Mouse (Mus musculus): ENCODE measurements around the gene Nkiras2. TPM values are rescaled to one million over a fixed set of nuclear protein-coding genes. Genes with fewer than 3 reads are reported as not detected.
A peak's percentile ranks its signal among the peaks of the same experiment; 100 is the strongest.
"Not testable (repeated sequence)": the region's sequence is repeated elsewhere in the genome, so short reads cannot be mapped to it uniquely, and the experiment has no call there.

The Nkiras2 gene
- total and polyA plus RNA-seq, 3 experiments, result 32.5 to 59.4 (median 36.0) TPM

GRCm38 (mm10) chr11:100601372-100601771, 17.7 kb upstream of the Nkiras2 start:
- DNase-seq, result no peak

GRCm38 (mm10) chr11:100603155-100603554, 15.9 kb upstream of the Nkiras2 start:
- DNase-seq, result no peak

GRCm38 (mm10) chr11:100603813-100604212, 15.2 kb upstream of the Nkiras2 start:
- no peak for DNase-seq

GRCm38 (mm10) chr11:100604321-100605005, 14.6 kb upstream of the Nkiras2 start:
- peak; percentile 54 for DNase-seq

GRCm38 (mm10) chr11:100605451-100605850, 13.6 kb upstream of the Nkiras2 start:
- no peak for DNase-seq

GRCm38 (mm10) chr11:100607121-100607520, 11.9 kb upstream of the Nkiras2 start:
- no peak for DNase-seq

GRCm38 (mm10) chr11:100608796-100609195, 10.2 kb upstream of the Nkiras2 start:
- no peak for DNase-seq

GRCm38 (mm10) chr11:100609355-100609996, 9.6 kb upstream of the Nkiras2 start:
- no peak for DNase-seq

GRCm38 (mm10) chr11:100609997-100610680, 8.9 kb upstream of the Nkiras2 start:
- DNase-seq, result peak; percentile 54

GRCm38 (mm10) chr11:100611627-100612026, 7.4 kb upstream of the Nkiras2 start:
- DNase-seq, result no peak

- no peak for DNase-seq
Observed at GRCm38 (mm10) chr11:100613241-100613640, 5.8 kb upstream of the Nkiras2 start.

GRCm38 (mm10) chr11:100616332-100616731, 2.7 kb upstream of the Nkiras2 start:
- no peak for DNase-seq

GRCm38 (mm10) chr11:100616836-100617235, 2.2 kb upstream of the Nkiras2 start:
- DNase-seq, result not testable (repeated sequence)

GRCm38 (mm10) chr11:100617480-100617879, 1.6 kb upstream of the Nkiras2 start:
- DNase-seq, result peak; percentile 57

- peak; percentile 96 for DNase-seq
Observed at GRCm38 (mm10) chr11:100619485-100619975, 486 bp downstream of the Nkiras2 start.

- DNase-seq, result no peak
Observed at GRCm38 (mm10) chr11:100619982-100620381, 938 bp downstream of the Nkiras2 start, which contains the start of gene Dnajc7. Gene Dnajc7, minus strand, starts transcription at chr11:100620168.

GRCm38 (mm10) chr11:100622714-100623113, 3.7 kb downstream of the Nkiras2 start:
- DNase-seq, result peak; percentile 98

GRCm38 (mm10) chr11:100623867-100624266, 4.8 kb downstream of the Nkiras2 start:
- DNase-seq, result no peak

- DNase-seq, result no peak
Observed at GRCm38 (mm10) chr11:100625754-100626700, 7.0 kb downstream of the Nkiras2 start.

GRCm38 (mm10) chr11:100626701-100627195, 7.7 kb downstream of the Nkiras2 start:
- DNase-seq, result peak; percentile 86

- no peak for DNase-seq
Observed at GRCm38 (mm10) chr11:100628056-100628455, 9.0 kb downstream of the Nkiras2 start.
